Mouse (Mus musculus): ENCODE data around the gene Ophn1.
A peak's percentile ranks its signal among the peaks of the same experiment; 100 is the strongest.

Gene Ophn1

DNA sequence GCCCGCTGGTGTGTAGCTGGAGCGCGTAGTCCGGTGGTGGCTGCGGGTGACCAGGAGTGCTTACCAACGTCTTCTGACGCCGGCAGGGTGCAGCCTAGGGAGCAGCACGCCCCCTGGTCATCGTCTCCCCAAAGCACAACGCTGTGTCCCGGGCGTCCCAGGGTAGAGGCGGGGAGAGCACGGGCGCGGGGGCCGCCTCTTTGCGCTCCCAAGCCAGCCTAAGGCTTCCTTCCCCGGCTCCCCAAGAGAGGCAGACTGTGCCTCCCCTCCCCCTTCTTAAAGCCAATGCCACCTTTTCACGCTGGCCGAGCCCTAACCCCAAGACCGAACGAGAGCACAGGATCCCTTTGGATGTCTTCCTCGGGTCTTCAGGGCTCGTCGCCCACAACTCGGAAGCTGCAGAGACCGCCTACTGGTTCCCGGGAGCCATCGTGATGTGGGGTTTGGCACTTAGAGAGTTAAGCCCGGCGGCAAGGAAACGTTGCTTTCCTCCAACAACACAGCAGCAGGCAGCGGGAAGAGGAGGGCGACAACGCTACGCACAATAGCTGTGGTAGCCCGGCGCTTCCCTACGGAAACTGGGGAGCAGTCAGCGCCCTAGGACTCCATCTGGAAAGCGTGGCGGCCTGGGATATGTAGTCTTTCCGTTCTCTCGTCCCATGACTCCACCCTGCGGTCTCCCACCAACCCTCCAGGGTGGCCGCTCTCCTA is at the start of gene Ophn1:
TSS of gene Ophn1 (minus strand) at position 620 of the 711 bp plus-strand sequence.
- DNase-seq (ENCODE audit: inconsistent age in 2 of 2, low spot score in 1 of 2): peak; percentile 75 to 91

GRCm38 (mm10) chrX:98937555-98938294 is 46.9 kb upstream of the Ophn1 start:
- DNase-seq (ENCODE audit: inconsistent age in 2 of 2, low spot score in 1 of 2): peak; percentile 94 to 96

DNA sequence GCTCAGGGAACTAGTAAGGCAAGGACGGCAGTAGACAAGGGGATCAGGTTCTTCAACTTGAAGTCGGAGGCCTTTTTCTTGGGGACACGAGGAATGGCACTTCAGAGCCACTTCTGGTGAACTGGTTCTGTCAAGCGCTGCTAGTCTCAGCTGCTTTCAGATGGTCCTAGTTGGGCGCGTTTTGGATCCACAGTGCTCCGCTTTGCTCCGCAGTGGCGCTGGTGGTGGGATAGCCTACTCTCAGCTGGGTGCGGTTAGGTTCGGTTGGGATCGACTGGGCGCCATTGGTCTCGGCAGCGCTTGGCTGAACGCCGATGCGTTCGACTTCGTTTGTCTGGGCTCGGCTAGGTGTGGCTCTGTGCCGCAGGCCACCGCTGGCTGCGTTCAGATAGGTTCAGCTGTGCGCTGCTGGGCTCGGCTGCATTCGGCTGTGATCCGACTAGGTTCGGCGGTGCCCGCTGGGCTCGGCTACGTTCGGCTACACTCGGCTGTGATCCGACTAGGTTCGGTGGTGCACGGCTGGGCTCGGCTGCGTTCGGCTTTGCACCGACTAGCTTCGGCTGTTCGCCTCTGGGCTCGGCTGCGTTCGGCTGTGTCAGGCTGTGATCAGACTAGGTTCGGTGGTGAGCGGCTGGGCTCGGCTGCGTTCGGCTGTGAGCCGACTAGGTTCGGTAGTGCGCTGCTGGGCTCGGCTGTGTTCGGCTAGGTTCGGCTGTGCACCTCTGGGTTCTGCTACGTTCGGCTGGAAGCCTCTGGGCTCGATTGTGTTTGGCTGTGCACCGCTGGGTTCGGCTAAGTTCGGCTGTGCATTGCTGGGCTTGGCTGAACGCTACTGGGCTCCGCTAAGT is 46.1 kb upstream of the Ophn1 start:
- DNase-seq (ENCODE audit: inconsistent age in 2 of 2, low spot score in 1 of 2): peak; percentile 97 to 98

DNA sequence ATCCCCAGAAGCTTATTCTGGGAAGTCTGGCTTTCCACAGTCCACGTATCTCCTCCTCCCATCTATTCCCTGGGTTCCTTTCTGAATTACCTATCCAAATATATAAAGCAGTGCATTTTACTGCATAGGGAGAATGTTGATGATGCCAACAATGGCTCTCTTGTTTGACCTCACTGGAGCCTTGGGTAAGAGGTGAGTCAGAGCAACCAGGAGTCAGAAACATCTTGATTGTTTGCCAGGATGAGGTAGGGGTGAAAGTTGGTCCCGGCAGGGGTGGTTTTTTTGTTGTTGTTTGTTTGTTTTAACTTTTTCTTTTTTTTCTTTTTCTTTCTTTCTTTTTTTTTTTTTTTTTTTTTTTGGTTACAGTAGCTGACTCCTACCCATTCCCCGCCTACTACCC is 45.3 kb upstream of the Ophn1 start, which contains the start of gene Yipf6:
TSS of gene Yipf6 (plus strand) at position 216 of the 400 bp plus-strand sequence.
- peak in 1 of 2 experiments; percentile 71 for DNase-seq (ENCODE audit: inconsistent age in 2 of 2, low spot score in 1 of 2)

- DNase-seq (ENCODE audit: inconsistent age in 2 of 2, low spot score in 1 of 2): peak; percentile 6 to 72
Observed at GRCm38 (mm10) chrX:98919423-98919822, 28.6 kb upstream of the Ophn1 start.

DNA sequence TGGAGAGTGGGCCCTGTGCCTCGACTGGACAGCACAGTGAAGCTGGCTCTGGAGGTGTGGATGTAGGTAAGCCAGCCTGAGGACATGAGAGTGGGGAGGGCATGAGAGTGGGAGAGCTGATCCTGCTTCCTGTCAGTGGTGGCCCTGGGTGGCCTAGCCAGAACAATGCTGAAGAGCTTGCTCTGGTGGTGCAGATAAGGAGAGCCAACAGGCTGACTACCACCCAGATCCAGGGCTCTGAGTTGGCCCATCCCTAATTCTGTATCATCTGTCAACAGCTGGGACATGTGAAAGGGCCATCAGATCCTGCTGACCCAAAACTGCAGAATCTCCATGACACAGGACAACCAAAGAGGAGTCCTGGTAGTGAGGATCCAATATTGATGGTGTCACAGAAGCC is 18.1 kb upstream of the Ophn1 start:
- DNase-seq (ENCODE audit: inconsistent age in 2 of 2, low spot score in 1 of 2): no peak

DNA sequence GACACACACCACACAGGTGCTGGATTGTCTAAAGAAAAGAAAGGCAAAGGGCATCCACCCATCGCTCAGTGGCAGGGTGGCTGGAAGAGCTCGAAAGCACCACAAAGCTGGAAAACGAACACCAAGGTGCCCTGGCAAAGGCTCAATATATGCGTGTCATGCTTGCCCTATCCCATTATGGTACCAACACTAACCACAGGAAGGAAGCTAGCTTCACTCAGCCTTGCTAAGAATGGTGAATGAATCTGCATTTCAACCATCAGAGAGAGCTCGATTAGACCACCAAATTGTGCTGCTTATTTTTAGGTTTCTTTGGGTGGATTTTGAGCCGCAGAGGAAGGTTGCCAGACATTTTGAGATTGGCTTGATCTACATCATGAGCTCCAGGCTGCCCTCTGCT is 13.4 kb upstream of the Ophn1 start:
- DNase-seq (ENCODE audit: inconsistent age in 2 of 2, low spot score in 1 of 2): no peak

GRCm38 (mm10) chrX:98898307-98898706 is 7.5 kb upstream of the Ophn1 start:
- peak; percentile 30 to 78 for DNase-seq (ENCODE audit: inconsistent age in 2 of 2, low spot score in 1 of 2)

DNA sequence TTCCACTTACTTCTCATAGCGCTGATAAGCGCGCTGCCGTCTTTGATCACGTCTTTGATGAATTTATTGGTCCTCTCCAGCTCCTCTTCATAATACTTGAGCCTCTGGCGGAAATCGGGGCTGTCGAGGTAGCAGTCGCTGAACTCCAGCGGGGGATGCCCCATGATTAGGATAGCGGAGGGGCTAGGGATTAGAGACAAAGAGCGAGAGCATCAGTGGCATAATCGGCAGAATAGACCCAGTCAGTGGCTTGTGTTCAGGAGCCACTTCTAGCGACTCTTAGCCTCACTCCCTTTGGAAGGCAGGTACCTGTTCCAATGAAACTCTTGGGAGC is 786 bp downstream of the Ophn1 start:
- no peak for DNase-seq (ENCODE audit: inconsistent age in 2 of 2, low spot score in 1 of 2)

- DNase-seq (ENCODE audit: inconsistent age in 2 of 2, low spot score in 1 of 2): no peak
Observed at GRCm38 (mm10) chrX:98881983-98882382, 8.8 kb downstream of the Ophn1 start.

GRCm38 (mm10) chrX:98881085-98881484 is 9.7 kb downstream of the Ophn1 start:
- no peak for DNase-seq (ENCODE audit: inconsistent age in 2 of 2, low spot score in 1 of 2)

GRCm38 (mm10) chrX:98880314-98880713 is 10.5 kb downstream of the Ophn1 start:
- DNase-seq (ENCODE audit: inconsistent age in 2 of 2, low spot score in 1 of 2): no peak

GRCm38 (mm10) chrX:98875144-98875543 is 15.7 kb downstream of the Ophn1 start:
- no peak for DNase-seq (ENCODE audit: inconsistent age in 2 of 2, low spot score in 1 of 2)

DNA sequence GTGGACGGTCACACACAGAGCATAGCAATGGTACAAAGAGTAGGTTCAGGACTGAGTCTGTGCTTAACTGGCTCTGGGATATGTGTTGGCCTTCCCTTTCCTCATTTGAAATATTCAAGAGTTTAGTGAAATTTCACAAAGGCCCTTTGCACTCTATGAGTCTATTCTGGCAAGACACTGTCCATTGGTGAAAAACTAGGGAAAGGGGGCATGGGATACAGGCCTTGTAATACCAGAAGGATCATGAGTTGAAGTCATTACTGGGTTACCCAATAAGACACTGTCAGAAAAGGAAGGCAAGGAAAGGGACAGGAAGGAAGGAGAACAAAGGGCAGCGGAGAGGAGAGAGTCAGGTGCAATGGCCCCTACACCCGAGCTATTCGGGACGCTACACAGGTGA is 16.7 kb downstream of the Ophn1 start:
- DNase-seq (ENCODE audit: inconsistent age in 2 of 2, low spot score in 1 of 2): no peak

DNA sequence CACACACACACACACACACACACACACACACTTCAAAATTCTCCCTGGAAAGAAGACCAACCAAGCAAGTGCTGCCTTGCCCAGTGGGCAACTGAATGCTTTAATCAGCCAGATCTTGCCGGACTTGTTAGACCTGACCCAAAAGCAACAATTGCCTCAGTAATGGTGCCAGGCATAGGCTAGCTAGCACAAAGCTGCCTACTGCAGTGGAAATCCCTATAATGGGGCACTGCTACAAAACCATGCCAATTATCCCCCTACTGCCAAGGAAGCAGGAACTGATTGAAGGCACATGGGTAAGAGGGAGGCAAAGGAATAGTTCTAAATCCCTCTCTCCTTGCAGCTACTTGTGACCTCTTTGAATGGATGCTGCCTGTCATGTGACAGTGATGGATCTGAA is 18.8 kb downstream of the Ophn1 start:
- DNase-seq (ENCODE audit: inconsistent age in 2 of 2, low spot score in 1 of 2): no peak

DNA sequence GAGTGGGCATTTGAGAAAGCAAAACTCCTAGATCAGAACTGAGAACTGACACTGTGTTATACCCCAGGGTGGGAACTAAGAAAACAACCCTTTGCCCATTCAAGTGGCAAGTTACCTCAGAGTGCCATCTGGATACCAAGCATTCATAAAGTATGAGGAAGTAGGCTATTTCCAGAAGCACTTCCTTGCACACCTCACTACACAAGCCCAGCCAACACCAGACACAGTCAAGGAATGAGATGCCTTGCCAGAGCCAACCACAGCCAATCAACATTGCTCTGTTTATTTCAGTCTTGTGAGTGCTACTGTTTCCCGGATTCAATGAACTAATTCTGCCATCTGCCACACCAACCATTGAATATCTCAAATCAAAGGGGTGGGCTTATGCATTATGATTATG is 20.3 kb downstream of the Ophn1 start:
- DNase-seq (ENCODE audit: inconsistent age in 2 of 2, low spot score in 1 of 2): no peak

DNA sequence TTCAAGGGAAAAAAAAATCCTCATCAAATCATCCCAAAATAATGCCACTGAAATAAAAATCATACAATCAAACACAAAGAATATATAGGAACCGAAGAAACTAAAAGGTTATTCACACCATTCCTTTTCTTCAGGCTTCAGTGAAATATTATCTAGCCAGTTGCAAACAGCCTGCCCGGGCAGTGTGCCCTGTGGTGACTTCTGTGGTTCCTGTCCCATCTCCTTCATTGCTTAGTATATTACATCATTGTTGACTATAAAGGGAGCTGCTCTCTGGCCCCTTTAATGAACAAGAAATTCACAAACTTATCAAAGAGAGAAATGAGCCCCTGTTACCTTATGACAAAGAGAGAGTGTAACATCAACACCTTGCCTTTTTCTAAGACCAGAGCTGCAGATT is 21.1 kb downstream of the Ophn1 start:
- DNase-seq (ENCODE audit: inconsistent age in 2 of 2, low spot score in 1 of 2): no peak

GRCm38 (mm10) chrX:98869165-98869564 is 21.7 kb downstream of the Ophn1 start:
- no peak for DNase-seq (ENCODE audit: inconsistent age in 2 of 2, low spot score in 1 of 2)

- no peak for DNase-seq (ENCODE audit: inconsistent age in 2 of 2, low spot score in 1 of 2)
Observed at GRCm38 (mm10) chrX:98860167-98860566, 30.7 kb downstream of the Ophn1 start.

DNA sequence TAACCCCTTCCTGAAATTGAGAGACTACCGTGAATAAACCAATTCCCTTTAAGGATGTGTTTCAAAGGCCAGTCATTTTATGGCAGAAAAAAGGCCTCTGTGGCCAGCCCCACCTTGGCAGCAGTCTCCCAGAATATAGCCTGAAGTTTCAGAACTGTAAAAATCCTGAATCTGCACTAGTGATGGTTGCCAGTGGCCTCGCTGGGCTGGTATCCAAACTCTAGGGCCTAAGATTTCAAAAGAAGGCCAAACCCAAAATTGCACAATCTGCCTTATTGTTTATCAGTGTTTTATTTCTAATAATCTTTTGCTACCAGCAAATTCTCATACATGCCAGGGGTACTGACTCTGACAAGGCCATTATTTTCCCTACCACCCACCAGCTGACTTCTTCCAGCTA is 34.8 kb downstream of the Ophn1 start:
- peak in 1 of 2 experiments; percentile 72 for DNase-seq (ENCODE audit: inconsistent age in 2 of 2, low spot score in 1 of 2)

GRCm38 (mm10) chrX:98850869-98851268 is 40.0 kb downstream of the Ophn1 start:
- DNase-seq (ENCODE audit: inconsistent age in 2 of 2, low spot score in 1 of 2): no peak

- no peak for DNase-seq (ENCODE audit: inconsistent age in 2 of 2, low spot score in 1 of 2)
Observed at GRCm38 (mm10) chrX:98841606-98842005, 49.2 kb downstream of the Ophn1 start.
